Mouse (Mus musculus): ENCODE results near the gene Riox1.

DNA sequence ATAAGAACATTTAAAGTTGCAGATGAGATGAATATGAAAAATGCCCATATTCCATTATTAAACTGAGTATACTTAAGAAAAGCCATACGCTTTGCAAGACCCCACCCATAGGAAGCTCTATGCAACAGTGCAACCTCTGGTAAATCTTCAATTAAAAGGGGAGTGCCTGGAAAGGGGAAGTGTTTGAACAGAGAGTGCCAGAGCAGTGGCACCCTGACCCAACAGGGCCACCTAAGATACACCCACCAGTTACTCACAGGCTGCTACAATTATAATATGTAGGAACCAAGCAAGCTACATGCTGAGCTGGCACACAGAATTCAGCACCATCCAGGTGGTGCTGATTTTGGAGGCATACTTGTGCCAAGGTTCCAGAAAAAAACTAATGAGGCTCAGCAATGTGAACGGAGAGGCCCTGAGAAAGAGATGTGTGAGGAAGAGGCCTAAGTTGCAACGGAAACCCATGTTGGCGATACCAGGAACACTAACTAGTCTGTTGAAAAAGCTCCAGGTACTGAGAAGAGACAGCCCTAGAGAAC lies 36.1 kb upstream of the Riox1 start:
- TF ChIP-seq CTCF (IDR thresholded peaks at IDR 0.05; ENCODE audit: extremely low read depth, insufficient read length, insufficient replicate concordance, low read depth, low read length) (no peak), POLR2A (IDR thresholded peaks at IDR 0.05; ENCODE audit: low read depth, low read length) (no peak)
